Mouse (Mus musculus) cerebellum, postnatal 25 days (tissue): ENCODE data around the gene Slamf8.
A peak's percentile ranks its signal among the peaks of the same experiment; 100 is the strongest.

Source experiments
- DNase-seq, 2 experiments: peaks; one replicate each; pipeline ENCODE4 v3.0.0; 2021; ENCODE audit warnings: mixed read lengths in 2 of 2

Slamf8 gene

GRCm38 (mm10) chr1:172590385-172590784 is at the start of gene Slamf8:
Slamf8 (minus strand) TSS chr1:172590568.
- no peak for DNase-seq

GRCm38 (mm10) chr1:172638781-172639180 is 48.4 kb upstream of the Slamf8 start:
- DNase-seq: no peak

- DNase-seq: no peak
Measured at GRCm38 (mm10) chr1:172637801-172638200, 47.4 kb upstream of the Slamf8 start.

DNA sequence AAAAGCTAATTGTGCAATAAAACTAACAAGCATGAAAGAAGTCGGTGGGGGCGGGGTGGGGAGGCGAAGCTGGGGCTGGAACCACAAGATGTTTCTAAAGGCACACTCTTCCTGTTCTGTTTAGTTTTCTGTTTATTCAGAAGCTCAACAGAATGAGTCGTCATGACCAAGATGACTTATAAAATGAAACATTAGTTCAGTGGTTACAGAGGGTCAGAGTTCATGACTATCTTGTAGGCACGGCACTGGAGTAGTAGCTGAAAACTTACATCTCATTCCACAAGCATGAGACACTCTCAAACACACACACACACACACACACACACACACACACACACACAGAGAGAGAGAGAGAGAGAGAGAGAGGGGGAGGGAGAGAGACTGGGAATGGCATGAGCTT is 45.9 kb upstream of the Slamf8 start:
- no peak for DNase-seq

- DNase-seq: no peak
Measured at GRCm38 (mm10) chr1:172635258-172635657, 44.9 kb upstream of the Slamf8 start.

- no peak for DNase-seq
Measured at GRCm38 (mm10) chr1:172634136-172634535, 43.8 kb upstream of the Slamf8 start.

- peak; percentile 96 to 98 for DNase-seq
Measured at GRCm38 (mm10) chr1:172632451-172633326, 42.3 kb upstream of the Slamf8 start, which contains the start of gene Dusp23. Dusp23 (minus strand) TSS chr1:172632962.

- DNase-seq: peak in 1 of 2 experiments; percentile 15
Measured at GRCm38 (mm10) chr1:172631721-172632120, 41.4 kb upstream of the Slamf8 start.

DNA sequence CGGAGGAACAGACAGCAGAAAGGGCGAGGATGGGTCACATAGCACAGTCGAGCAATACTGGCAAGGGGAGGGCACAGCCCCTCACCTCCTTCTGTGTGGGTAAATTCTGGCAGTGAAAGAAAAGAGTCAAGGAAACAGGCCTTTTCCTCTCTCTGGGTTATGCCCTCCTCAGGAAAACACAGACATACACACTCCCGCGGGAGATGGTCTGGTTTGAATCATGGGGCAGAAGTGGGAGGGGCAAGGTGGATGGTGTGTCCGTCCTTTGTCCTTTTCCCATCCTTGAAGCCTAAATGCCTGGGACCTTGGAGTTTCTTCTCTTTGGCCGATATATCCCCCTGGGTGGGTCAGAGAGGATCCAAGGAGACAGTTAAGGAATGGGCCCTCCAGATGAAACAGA is 39.5 kb upstream of the Slamf8 start:
- DNase-seq: no peak

DNA sequence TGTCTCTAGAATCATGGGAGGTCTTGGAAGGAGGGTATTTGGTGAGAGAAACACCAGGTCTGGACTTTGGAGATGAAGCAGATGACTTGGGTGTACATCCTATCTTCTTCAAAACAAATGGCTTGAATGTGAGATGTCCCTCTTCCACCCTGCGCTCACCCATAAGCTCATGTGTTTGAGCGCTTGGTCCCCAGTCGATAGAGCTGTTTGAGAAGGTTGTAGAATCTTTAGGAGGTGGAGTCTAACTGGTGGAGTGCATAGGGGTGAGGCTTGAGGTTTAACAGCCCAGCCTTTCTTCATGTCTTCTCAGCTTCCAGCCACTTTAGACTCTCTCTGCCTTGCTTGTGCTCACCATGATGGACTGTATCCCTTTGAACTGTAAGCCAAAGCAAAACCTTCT is 35.9 kb upstream of the Slamf8 start:
- no peak for DNase-seq

- no peak for DNase-seq
Measured at GRCm38 (mm10) chr1:172624081-172624480, 33.7 kb upstream of the Slamf8 start.

GRCm38 (mm10) chr1:172623599-172623998 is 33.2 kb upstream of the Slamf8 start:
- no peak for DNase-seq

DNA sequence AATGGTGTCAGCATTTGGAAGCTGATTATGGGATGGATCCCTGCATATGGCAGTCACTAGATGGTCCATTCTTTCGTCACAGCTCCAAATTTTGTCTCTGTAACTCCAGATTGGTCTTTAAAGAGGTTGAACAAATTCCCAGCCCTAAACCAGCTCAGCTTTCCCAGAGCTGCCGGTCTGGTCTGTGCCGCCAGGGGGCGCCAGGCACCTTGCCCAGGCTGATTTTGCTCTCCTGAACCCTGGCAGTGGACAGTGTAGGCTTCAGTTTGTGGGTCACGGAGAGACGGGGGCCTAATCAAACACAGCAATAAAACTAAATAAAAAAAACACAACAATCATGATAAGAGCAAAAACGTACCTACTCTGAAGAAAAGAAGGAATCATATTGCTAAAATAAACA is 28.9 kb upstream of the Slamf8 start:
- peak; percentile 82 to 88 for DNase-seq

GRCm38 (mm10) chr1:172618141-172618540 is 27.8 kb upstream of the Slamf8 start:
- DNase-seq: no peak

DNA sequence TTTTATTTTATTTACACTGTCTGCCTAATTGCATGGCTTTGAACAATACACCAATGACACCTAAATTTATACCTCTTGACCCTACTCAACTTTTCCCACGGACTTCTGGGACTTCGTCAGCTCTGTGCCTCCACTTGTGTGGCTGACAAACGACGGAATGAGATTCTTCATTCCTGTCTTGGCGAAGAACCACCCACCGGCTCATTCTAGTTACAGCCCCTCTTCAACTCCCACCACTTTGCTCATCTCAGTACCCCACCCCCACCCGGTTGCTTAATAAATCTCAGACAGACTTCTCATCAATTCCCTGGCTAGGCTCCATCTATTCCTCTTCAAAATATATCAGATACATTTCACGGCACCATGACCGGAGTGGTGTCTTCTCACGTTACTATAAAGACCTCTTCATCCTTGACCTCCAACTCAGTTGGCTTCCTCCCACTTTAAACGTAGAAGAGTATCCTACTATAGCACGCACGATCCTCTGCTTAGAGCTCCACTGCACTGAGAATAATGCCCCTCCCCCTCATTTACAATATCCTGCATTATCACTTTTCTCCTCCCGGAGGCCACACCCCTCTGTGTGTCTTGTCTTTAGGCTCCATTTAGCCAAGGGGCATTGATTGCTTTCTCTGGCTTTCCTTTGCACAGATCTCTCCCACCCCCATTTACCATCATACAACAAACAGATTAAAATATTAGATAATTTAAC is 27.2 kb upstream of the Slamf8 start:
- no peak for DNase-seq

DNA sequence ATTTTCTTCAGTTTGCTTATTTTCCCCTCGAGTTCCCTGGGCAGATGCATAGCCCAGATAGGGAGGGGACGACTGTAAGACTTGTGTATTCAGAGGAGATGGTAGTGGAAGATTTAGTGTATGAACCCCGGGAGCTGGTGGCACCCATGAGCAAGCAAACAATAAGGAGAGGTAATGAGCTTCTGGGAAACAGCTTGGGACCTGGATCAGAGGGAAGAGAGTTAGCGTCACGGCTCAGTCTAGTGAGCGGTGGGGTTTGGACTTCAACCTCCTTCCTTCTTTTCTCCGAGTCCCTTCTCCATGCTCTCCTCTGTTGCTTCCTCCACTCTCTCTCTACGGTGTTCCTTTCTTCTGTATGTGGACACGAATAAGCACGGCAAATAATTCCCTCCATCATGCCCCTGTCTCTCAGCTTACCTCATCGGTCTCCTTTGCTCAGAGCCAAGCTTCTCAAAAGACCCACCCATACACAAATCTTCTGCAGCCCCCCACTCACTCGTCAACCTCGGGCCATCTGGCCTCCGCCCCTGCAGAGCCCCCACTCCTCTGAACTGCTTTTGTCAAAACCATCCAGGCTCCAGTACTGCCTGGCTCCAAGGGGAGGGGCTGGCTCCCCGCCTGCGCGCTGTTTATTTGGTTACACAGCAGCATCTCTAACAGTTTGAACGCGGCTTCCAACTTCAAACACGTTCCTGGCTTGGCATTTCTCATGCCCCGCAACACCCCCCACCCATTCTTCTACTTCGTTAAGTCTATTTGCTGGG is 26.4 kb upstream of the Slamf8 start:
- DNase-seq: peak; percentile 50 to 55

DNA sequence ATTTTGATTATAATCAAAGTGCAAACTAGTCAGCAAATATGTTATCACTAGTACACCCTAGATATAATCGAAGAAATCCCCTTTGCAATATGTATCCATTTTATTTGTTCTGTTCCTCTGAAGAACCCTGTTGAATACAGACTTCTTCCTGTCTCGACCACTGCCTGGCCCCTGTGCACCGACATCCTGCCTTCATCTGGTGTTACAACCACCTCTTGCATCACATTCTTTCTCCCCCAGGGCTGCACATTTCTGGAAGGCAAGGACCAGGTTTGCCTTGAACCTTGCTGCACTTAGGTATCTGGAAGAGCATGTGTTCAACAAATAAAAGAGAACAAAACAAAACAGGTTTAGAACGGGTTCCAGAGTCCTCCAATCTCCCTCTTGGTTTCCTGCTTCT is 25.0 kb upstream of the Slamf8 start:
- no peak for DNase-seq

GRCm38 (mm10) chr1:172614654-172615053 is 24.3 kb upstream of the Slamf8 start:
- no peak for DNase-seq

DNA sequence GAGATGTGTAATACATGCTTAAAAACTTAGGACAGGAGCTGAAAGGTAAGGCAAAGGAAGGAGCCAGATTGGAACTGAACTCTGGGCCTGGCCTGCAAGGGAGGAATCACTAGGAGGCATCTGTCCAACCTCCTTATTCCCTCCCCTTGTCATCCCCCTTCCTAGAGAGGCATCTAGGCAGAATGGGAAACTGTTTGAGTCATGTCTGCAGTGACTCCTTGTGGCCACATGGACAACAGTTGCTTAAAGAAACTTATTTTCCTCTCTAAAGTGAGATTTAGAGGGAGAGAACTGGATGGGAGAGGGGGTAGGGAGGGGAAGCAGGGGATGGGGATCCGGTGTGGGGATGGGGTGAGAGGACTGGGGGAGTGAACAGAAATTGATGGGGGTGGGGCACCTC is 22.4 kb upstream of the Slamf8 start:
- no peak for DNase-seq

DNA sequence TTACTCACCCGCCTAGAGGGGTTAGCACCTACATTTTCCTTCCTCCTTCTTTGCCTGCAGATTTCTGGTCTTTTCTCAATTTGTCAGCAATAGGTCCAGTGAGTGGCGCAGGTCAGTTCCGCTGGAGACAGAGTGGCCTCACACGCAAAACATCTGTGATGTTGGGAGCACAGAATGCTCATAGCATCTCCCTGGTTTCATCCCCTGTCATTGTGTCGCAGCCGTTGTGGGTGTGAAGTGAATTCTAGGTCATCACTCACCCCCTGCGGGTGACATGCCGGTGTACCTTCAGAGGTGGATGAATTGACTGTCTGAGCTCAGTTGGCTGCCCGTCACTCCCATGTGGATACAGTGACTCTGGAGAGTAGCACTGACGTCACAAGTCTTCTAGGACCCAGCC is 20.9 kb upstream of the Slamf8 start:
- no peak for DNase-seq

DNA sequence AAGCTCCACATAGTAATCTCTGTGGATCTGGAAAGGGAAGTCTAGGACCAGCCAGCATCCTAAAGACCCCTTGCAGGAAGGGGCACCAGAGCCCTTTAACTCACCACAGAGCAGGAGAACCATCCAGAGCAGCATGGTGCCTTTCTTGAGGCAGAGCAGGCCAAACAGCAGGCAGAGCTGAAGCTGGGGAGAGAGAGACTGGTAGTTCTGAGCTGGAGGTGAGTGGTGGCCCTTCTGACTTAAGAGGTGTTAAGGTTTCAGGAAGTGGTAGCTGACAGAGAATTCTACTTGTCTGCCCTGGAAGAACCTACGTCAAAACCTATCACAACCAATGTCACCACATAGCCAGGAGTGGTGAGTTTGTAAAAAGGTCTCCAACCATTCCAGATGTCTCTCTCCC is 12.0 kb upstream of the Slamf8 start, which contains the start of gene Fcrl6:
TSS of gene Fcrl6 (minus strand) at position 226 of the 400 bp plus-strand sequence.
- DNase-seq: no peak

- DNase-seq: peak; percentile 27 to 54
Measured at GRCm38 (mm10) chr1:172594495-172594894, 4.1 kb upstream of the Slamf8 start.

GRCm38 (mm10) chr1:172593956-172594355 is 3.6 kb upstream of the Slamf8 start:
- no peak for DNase-seq
